Mouse (Mus musculus): ENCODE results near the gene Mt3.
"Not testable (repeated sequence)": the region's sequence is repeated elsewhere in the genome, so short reads cannot be mapped to it uniquely, and the experiment has no call there.

Mt3 gene

GRCm38 (mm10) chr8:94152513-94153300 is at the start of gene Mt3:
Mt3 (plus strand) TSS chr8:94152607.
- peak; percentile 60 for DNase-seq (ENCODE audit: extremely low spot score)

GRCm38 (mm10) chr8:94104146-94104545 is 48.3 kb upstream of the Mt3 start:
- no peak for DNase-seq (ENCODE audit: extremely low spot score)

- no peak for DNase-seq (ENCODE audit: extremely low spot score)
These were observed 44.5 kb upstream of the Mt3 start for GRCm38 (mm10) chr8:94107871-94108270.

GRCm38 (mm10) chr8:94109396-94109795 is 43.0 kb upstream of the Mt3 start:
- DNase-seq (ENCODE audit: extremely low spot score), result peak; percentile 10

GRCm38 (mm10) chr8:94109835-94110234 is 42.6 kb upstream of the Mt3 start:
- DNase-seq (ENCODE audit: extremely low spot score), result no peak

GRCm38 (mm10) chr8:94110526-94111177 is 41.8 kb upstream of the Mt3 start:
- no peak for DNase-seq (ENCODE audit: extremely low spot score)

- no peak for DNase-seq (ENCODE audit: extremely low spot score)
These were observed 39.0 kb upstream of the Mt3 start for GRCm38 (mm10) chr8:94113435-94113834.

- DNase-seq (ENCODE audit: extremely low spot score), result no peak
These were observed 38.4 kb upstream of the Mt3 start for GRCm38 (mm10) chr8:94113972-94114371.

- DNase-seq (ENCODE audit: extremely low spot score), result peak; percentile 61
These were observed 33.5 kb upstream of the Mt3 start for GRCm38 (mm10) chr8:94118776-94119430.

- DNase-seq (ENCODE audit: extremely low spot score), result no peak
These were observed 30.8 kb upstream of the Mt3 start for GRCm38 (mm10) chr8:94121625-94122024.

- DNase-seq (ENCODE audit: extremely low spot score), result no peak
These were observed 29.5 kb upstream of the Mt3 start for GRCm38 (mm10) chr8:94122711-94123468.

GRCm38 (mm10) chr8:94127711-94128110 is 24.7 kb upstream of the Mt3 start:
- no peak for DNase-seq (ENCODE audit: extremely low spot score)

- no peak for DNase-seq (ENCODE audit: extremely low spot score)
These were observed 23.1 kb upstream of the Mt3 start for GRCm38 (mm10) chr8:94129133-94129789.

- DNase-seq (ENCODE audit: extremely low spot score), result no peak
These were observed 22.3 kb upstream of the Mt3 start for GRCm38 (mm10) chr8:94130126-94130525.

GRCm38 (mm10) chr8:94132096-94132495 is 20.3 kb upstream of the Mt3 start:
- DNase-seq (ENCODE audit: extremely low spot score), result no peak

GRCm38 (mm10) chr8:94134601-94135000 is 17.8 kb upstream of the Mt3 start:
- not testable (repeated sequence) for DNase-seq (ENCODE audit: extremely low spot score)

- DNase-seq (ENCODE audit: extremely low spot score), result no peak
These were observed 16.9 kb upstream of the Mt3 start for GRCm38 (mm10) chr8:94135556-94135955.

- no peak for DNase-seq (ENCODE audit: extremely low spot score)
These were observed 16.2 kb upstream of the Mt3 start for GRCm38 (mm10) chr8:94136192-94136591.

- no peak for DNase-seq (ENCODE audit: extremely low spot score)
These were observed 15.5 kb upstream of the Mt3 start, which contains the start of gene Mt4 for GRCm38 (mm10) chr8:94136933-94137332. Mt4 (plus strand) TSS chr8:94137197.

- no peak for DNase-seq (ENCODE audit: extremely low spot score)
These were observed 12.1 kb upstream of the Mt3 start for GRCm38 (mm10) chr8:94140266-94140795.

- DNase-seq (ENCODE audit: extremely low spot score), result no peak
These were observed 4.2 kb upstream of the Mt3 start for GRCm38 (mm10) chr8:94148236-94148635.
